Mouse (Mus musculus): Measurements from ENCODE around the gene Cd302. TPM values are rescaled to one million over a fixed set of nuclear protein-coding genes. Genes with fewer than 3 reads are reported as not detected.

Cd302 gene
- polyA plus RNA-seq (2015; fragmentation: Illumina TruSeq; extraction: RNeasy Lipid Tissue Mini Kit (QIAGEN cat#74804); ENCODE audit: insufficient read depth, low replicate concordance): 58.5 TPM

GRCm38 (mm10) chr2:60284467-60284821 lies at the start of gene Cd302:
Gene Cd302 (minus strand): TSS chr2:60284488.

DNA sequence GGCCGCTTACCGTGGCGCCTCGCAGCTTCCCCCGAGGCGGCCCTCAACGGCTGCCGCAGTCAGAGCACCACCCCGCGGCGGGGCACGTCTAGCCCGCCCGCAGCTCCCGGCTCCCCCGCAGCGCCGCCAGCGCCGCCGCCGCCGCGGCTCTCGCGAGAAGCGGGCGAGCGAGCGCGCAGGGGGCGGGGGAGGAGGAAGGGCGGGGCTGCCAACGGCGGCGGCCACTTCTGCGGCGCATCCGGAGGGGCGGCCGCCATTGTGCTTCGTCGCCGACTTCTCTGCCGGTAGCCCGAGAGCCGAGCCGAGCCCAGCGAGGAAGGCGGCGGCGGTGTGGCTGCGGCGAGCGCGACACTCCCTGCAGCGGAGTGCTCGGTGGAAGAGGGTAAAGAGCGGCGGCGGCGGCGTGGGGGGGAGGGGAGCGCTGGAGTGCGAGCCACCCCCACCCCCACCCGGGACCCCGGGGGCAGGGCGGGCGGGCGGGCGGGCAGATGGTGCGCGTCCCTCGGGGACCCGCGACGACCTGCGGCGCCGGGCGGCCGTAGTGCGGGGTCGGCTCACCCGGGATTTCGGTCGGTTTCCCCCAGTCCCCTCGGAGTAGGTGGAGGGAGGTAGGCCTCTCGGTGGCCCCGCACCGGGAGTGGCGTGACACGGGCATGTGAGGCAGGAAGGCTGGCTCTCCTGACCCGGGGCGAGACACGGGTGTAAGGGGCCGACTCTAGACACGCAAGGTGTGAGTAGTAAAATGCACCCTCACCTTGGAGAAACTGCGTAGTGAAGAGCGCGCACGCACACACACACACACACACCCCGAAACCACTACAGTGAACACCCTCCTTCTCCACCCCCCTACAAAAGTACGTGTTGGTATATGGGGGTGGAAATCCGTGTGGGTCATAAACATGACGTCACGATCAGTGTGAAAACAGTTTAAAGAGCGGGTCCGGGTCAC lies 74.3 kb downstream of the Cd302 start, which contains the start of the genes Baz2b and March7:
Gene Baz2b, minus strand, starts transcription at position 137 of the 949 bp plus-strand sequence.
Gene March7, plus strand, starts transcription at position 185 of the 949 bp plus-strand sequence.

Other genes starting within 250 kb of the Cd302 start
- 114 TPM for gene Baz2b, start 74.6 kb downstream of the Cd302 start, polyA plus RNA-seq (2015; fragmentation: Illumina TruSeq; extraction: RNeasy Lipid Tissue Mini Kit (QIAGEN cat#74804); ENCODE audit: insufficient read depth, low replicate concordance)
- 153 TPM for gene March7, start 74.6 kb downstream of the Cd302 start, polyA plus RNA-seq (2015; fragmentation: Illumina TruSeq; extraction: RNeasy Lipid Tissue Mini Kit (QIAGEN cat#74804); ENCODE audit: insufficient read depth, low replicate concordance)
- 21.1 TPM for gene Ly75, start 98.8 kb upstream of the Cd302 start, polyA plus RNA-seq (2015; fragmentation: Illumina TruSeq; extraction: RNeasy Lipid Tissue Mini Kit (QIAGEN cat#74804); ENCODE audit: insufficient read depth, low replicate concordance)